Mouse (Mus musculus): ENCODE measurements around the gene Plekhj1.

Gene Plekhj1

DNA sequence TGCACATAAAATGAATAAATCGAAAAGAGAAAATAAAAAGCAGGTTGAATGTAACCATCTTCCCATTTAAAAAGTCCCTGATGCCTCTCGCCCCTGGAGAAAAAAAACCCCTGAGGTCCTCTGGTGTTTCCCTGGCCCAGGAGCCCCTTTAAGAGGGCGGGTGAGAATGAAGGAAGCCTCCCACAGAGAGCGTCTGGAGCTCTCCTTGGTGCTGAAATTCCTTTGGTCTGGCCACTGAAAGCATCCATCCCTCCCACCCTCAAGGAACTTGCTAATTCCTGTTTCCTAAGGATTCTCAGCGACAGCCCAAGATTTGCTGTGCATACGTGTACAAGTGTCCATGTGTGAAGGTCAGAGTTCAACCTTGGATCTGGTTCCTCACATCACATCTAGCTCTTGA, 49.8 kb downstream of the Plekhj1 start:
- peak; percentile 89 for DNase-seq (ENCODE audit: low spot score)

DNA sequence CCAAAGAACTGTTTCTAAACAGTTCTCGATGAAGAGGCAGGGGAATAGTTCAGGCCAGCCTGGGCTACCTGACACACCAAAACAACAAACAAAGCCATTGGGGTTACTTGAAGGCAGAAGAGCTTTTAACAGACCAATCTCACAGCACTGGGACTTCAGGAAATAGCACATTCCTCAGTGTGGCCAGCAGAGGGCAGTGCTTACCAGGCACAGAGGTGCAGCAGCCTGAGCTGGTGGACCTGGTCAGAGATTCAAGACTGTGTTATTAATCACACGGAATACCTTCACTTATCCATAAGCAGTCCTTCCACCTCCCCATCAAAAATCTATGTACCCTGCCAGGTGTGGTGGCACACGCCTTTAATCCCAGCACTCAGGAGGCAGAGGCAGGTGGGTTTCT, 51.0 kb downstream of the Plekhj1 start:
- DNase-seq (ENCODE audit: low spot score), result peak; percentile 77

Data from embryo, embryonic 10.5 days (tissue).